Mouse (Mus musculus) MEL (cell line): ENCODE measurements around the gene Nkain2. TPM values are rescaled to one million over a fixed set of nuclear protein-coding genes. Genes with fewer than 3 reads are reported as not detected.

Experiments
- DNase-seq: peaks from one replicate; pipeline ENCODE4 v3.0.0; 2011; ENCODE audit warnings: low read depth, low spot score
- H3K27ac ChIP-seq: 2 replicates; pipeline ENCODE4 v1.5.1; 2012; ENCODE audit warnings: low read depth, mild to moderate bottlenecking, control low read depth, low read length, moderate library complexity; ENCODE audit not compliant: control insufficient read depth
- H3K27me3 ChIP-seq, 2 experiments: fragments of 150-350 bp in 1 of 2; sonication (generic) in 1 of 2; 2 replicates each; pipeline ENCODE4 v1.6.1; 2012; ENCODE audit warnings: low read length in 2 of 2, mild to moderate bottlenecking in 2 of 2, improper control_type of control experiment in 1 of 2, moderate library complexity in 1 of 2; ENCODE audit not compliant: insufficient read depth in 2 of 2, control insufficient read depth in 1 of 2
- H3K36me3 ChIP-seq, 2 experiments: 2 replicates each; pipeline ENCODE4 v1.6.1; 2012 to 2014; ENCODE audit warnings: low read length in 2 of 2, improper control_type of control experiment in 1 of 2, inconsistent platforms in 1 of 2, mild to moderate bottlenecking in 1 of 2; ENCODE audit not compliant: insufficient read depth in 2 of 2, control insufficient read depth in 1 of 2
- H3K4me1 ChIP-seq, 2 experiments: fragments of 150-350 bp in 1 of 2; sonication (generic) in 1 of 2; 2 replicates each; pipeline ENCODE4 v1.6.1; 2012; ENCODE audit warnings: low read length in 2 of 2, improper control_type of control experiment in 1 of 2, mild to moderate bottlenecking in 1 of 2; ENCODE audit not compliant: insufficient read depth in 2 of 2, control insufficient read depth in 1 of 2
- H3K4me3 ChIP-seq, 2 experiments: fragments of 150-350 bp in 1 of 2; sonication (generic) in 1 of 2; 2 replicates each; pipeline ENCODE4 v1.5.1; 2012; ENCODE audit warnings: low read depth in 2 of 2, low read length in 2 of 2, mild to moderate bottlenecking in 2 of 2, moderate library complexity in 2 of 2, control low read depth in 1 of 2, improper control_type of control experiment in 1 of 2; ENCODE audit not compliant: control insufficient read depth in 1 of 2, insufficient read depth in 1 of 2
- H3K79me2 ChIP-seq: 2 replicates; pipeline ENCODE4 v1.6.1; 2012; ENCODE audit warnings: mild to moderate bottlenecking, low read length, moderate library complexity; ENCODE audit not compliant: control insufficient read depth, poor library complexity, insufficient read depth
- H3K9ac ChIP-seq: 2 replicates; pipeline ENCODE4 v1.6.1; 2012; ENCODE audit warnings: low read depth, mild to moderate bottlenecking, control low read depth, low read length, moderate library complexity; ENCODE audit not compliant: control insufficient read depth, poor library complexity, severe bottlenecking
- H3K9me3 ChIP-seq: fragments of 150-350 bp; sonication (generic); replicated peaks from 2 replicates; pipeline ENCODE4 v1.6.1; 2012; ENCODE audit warnings: mild to moderate bottlenecking, low read length, improper control_type of control experiment, moderate library complexity; ENCODE audit not compliant: insufficient read depth
- BHLHE40 ChIP-seq: IDR thresholded peaks from 2 replicates; pipeline ENCODE4 v1.6.1; 2012; ENCODE audit warnings: low read depth, mild to moderate bottlenecking, inconsistent platforms, low read length, improper control_type of control experiment, borderline replicate concordance
- ELF1 ChIP-seq: IDR thresholded peaks from 2 replicates; pipeline ENCODE4 v1.6.1; 2014; ENCODE audit warnings: low read depth, mild to moderate bottlenecking, inconsistent platforms, low read length, improper control_type of control experiment, moderate library complexity
- ETS1 ChIP-seq: IDR thresholded peaks from 2 replicates; pipeline ENCODE4 v1.6.1; 2012; ENCODE audit warnings: low read depth, mild to moderate bottlenecking, inconsistent platforms, low read length, improper control_type of control experiment, moderate library complexity
- GABPA ChIP-seq: IDR thresholded peaks from 2 replicates; pipeline ENCODE4 v1.6.1; 2012; ENCODE audit warnings: low read depth, mild to moderate bottlenecking, inconsistent platforms, low read length, improper control_type of control experiment, moderate library complexity
- JUND ChIP-seq: IDR thresholded peaks from 2 replicates; pipeline ENCODE4 v1.6.1; 2011; ENCODE audit warnings: low read depth, mild to moderate bottlenecking, improper control_type of control experiment, low read length
- KAT2A ChIP-seq: conservative IDR thresholded peaks from 2 replicates; pipeline ENCODE4 v1.6.1; 2012; ENCODE audit warnings: low read depth, low read length, improper control_type of control experiment, inconsistent platforms
- NELFE ChIP-seq: IDR thresholded peaks from 2 replicates; pipeline ENCODE4 v1.6.1; 2011; ENCODE audit warnings: low read depth, low read length, improper control_type of control experiment
- POLR2A ChIP-seq, 2 experiments: IDR thresholded peaks; 2 replicates each; pipeline ENCODE4 v1.6.1; 2011 to 2012; ENCODE audit warnings: low read length in 2 of 2, mild to moderate bottlenecking in 2 of 2, control low read depth in 1 of 2, improper control_type of control experiment in 1 of 2, low read depth in 1 of 2, moderate library complexity in 1 of 2; ENCODE audit not compliant: control insufficient read depth in 1 of 2, insufficient read depth in 1 of 2, poor library complexity in 1 of 2
- RCOR1 ChIP-seq: IDR thresholded peaks from 2 replicates; pipeline ENCODE4 v1.6.1; 2012; ENCODE audit warnings: low read depth, mild to moderate bottlenecking, inconsistent platforms, low read length, improper control_type of control experiment
- TAL1 ChIP-seq: IDR thresholded peaks from 2 replicates; pipeline ENCODE4 v1.6.1; 2012; ENCODE audit warnings: mild to moderate bottlenecking, inconsistent platforms, low read length, moderate library complexity, mixed read lengths
- TBP ChIP-seq: IDR thresholded peaks from 2 replicates; pipeline ENCODE4 v1.8.0; 2011; ENCODE audit warnings: low read depth, low read length, improper control_type of control experiment
- UBTF ChIP-seq: IDR thresholded peaks from 2 replicates; pipeline ENCODE4 v1.6.1; 2012; ENCODE audit warnings: low read depth, mild to moderate bottlenecking, inconsistent platforms, low read length, improper control_type of control experiment, moderate library complexity, borderline replicate concordance; ENCODE audit not compliant: insufficient read depth
- USF1 ChIP-seq: IDR thresholded peaks from 2 replicates; pipeline ENCODE4 v1.6.1; 2014; ENCODE audit warnings: low read depth, mild to moderate bottlenecking, inconsistent platforms, low read length, improper control_type of control experiment, moderate library complexity
- USF2 ChIP-seq, 2 experiments: IDR thresholded peaks; 2 replicates each; pipeline ENCODE4 v1.6.1; 2011 to 2012; ENCODE audit warnings: improper control_type of control experiment in 2 of 2, low read length in 2 of 2, borderline replicate concordance in 1 of 2, inconsistent platforms in 1 of 2, low read depth in 1 of 2, mild to moderate bottlenecking in 1 of 2; ENCODE audit not compliant: insufficient read depth in 1 of 2
- ZKSCAN1 ChIP-seq: IDR thresholded peaks from 2 replicates; pipeline ENCODE4 v1.6.1; 2012; ENCODE audit warnings: low read depth, mild to moderate bottlenecking, inconsistent platforms, low read length, improper control_type of control experiment, moderate library complexity
- ZMIZ1 ChIP-seq: IDR thresholded peaks from 2 replicates; pipeline ENCODE4 v1.6.1; 2012; ENCODE audit warnings: low read depth, mild to moderate bottlenecking, inconsistent platforms, low read length, improper control_type of control experiment, moderate library complexity
- polyA plus RNA-seq, 2 experiments: library from polyadenylated mRNA; stranded (reverse) in 1 of 2; unstranded in 1 of 2; fragments of >175 nt in 1 of 2; fragments of >200 nt in 1 of 2; gene quantifications; 2 replicates each; pipeline versions ENCODE4 v1.2.1 to v1.2.4; 2012; ENCODE audit warnings: low replicate concordance in 2 of 2, low read depth in 1 of 2; ENCODE audit not compliant: insufficient read length in 2 of 2, insufficient read depth in 1 of 2, missing spikeins in 1 of 2
- total RNA-seq: library from RNA; depleted of rRNA; stranded (reverse); fragments of 300-350 nt; gene quantifications from 2 replicates; pipeline ENCODE4 v1.2.3, GENCODE M21; 2012

The Nkain2 gene
- total and polyA plus RNA-seq, 3 experiments = not detected

- no peaks in the 10 kb centered on the region for H3K9me3 ChIP-seq
- no peak overlapping the region for H3K4me3 ChIP-seq
- H3K27me3 ChIP-seq = no peaks in the 10 kb centered on the region
- no peaks in the 10 kb centered on the region for H3K79me2 ChIP-seq
- H3K36me3 ChIP-seq = no peaks in the 10 kb centered on the region
- TF ChIP-seq ZKSCAN1 (no peak), UBTF (no peak), TBP (no peak), GABPA (no peak), JUND (no peak), USF2 (IDR thresholded peaks at IDR 0.05; ENCODE audit: borderline replicate concordance in 1 of 2, insufficient read depth in 1 of 2, low read depth in 1 of 2, low read length in 2 of 2) (no peak), KAT2A (no peak)
- H3K27ac ChIP-seq = no peak overlapping the region
- H3K4me1 ChIP-seq = no peaks in the 10 kb centered on the region
- DNase-seq = no peak
- H3K9ac ChIP-seq = no peak overlapping the region
Measured at GRCm38 (mm10) chr10:32058251-32058650, 832.0 kb downstream of the Nkain2 start.

- H3K9me3 ChIP-seq = no peaks in the 10 kb centered on the region
- no peak overlapping the region for H3K27ac ChIP-seq
- TF ChIP-seq NELFE (no peak), TBP (no peak)
- no peaks in the 10 kb centered on the region for H3K79me2 ChIP-seq
- H3K36me3 ChIP-seq = no peaks in the 10 kb centered on the region
- no peak overlapping the region for H3K4me3 ChIP-seq
- no peak for DNase-seq
- no peaks in the 10 kb centered on the region for H3K27me3 ChIP-seq
- H3K4me1 ChIP-seq = no peaks in the 10 kb centered on the region
- H3K9ac ChIP-seq = no peak overlapping the region
Measured at GRCm38 (mm10) chr10:32052546-32053295, 837.5 kb downstream of the Nkain2 start.

- H3K79me2 ChIP-seq = no peaks in the 10 kb centered on the region
- H3K4me3 ChIP-seq = no peak overlapping the region
- TF ChIP-seq ELF1 = no peak
- no peak for TF ChIP-seq TAL1
- TF ChIP-seq RCOR1 = no peak
- no peak for TF ChIP-seq KAT2A
- TF ChIP-seq BHLHE40 = no peak
- TF ChIP-seq USF1 = no peak
- TF ChIP-seq ETS1 = no peak
- TF ChIP-seq ZMIZ1 = no peak
- TF ChIP-seq POLR2A (IDR thresholded peaks at IDR 0.05; ENCODE audit: control insufficient read depth in 1 of 2, insufficient read depth in 1 of 2, low read depth in 1 of 2, low read length in 2 of 2, poor library complexity in 1 of 2) = no peak
- no peaks in the 10 kb centered on the region for H3K9me3 ChIP-seq
- H3K27me3 ChIP-seq = no peaks in the 10 kb centered on the region
- no peak overlapping the region for H3K9ac ChIP-seq
- no peaks in the 10 kb centered on the region for H3K36me3 ChIP-seq
- no peak overlapping the region for H3K27ac ChIP-seq
- DNase-seq = no peak
- H3K4me1 ChIP-seq = no peaks in the 10 kb centered on the region
Measured at GRCm38 (mm10) chr10:32052045-32052444, 838.2 kb downstream of the Nkain2 start.
